Mouse (Mus musculus) liver, embryonic 14 days (tissue): ENCODE measurements around the gene Commd6. TPM values are rescaled to one million over a fixed set of nuclear protein-coding genes. Genes with fewer than 3 reads are reported as not detected.

Experiments
- polyA plus RNA-seq: library from polyadenylated mRNA; depleted of rRNA; stranded (reverse); fragments of >200 nt; gene quantifications from 2 replicates; pipeline ENCODE4 v1.2.3, GENCODE M21; 2012; rRNA removed

Gene Commd6
- polyA plus RNA-seq: 19.1 and 23.9 TPM in 2 replicates

DNA sequence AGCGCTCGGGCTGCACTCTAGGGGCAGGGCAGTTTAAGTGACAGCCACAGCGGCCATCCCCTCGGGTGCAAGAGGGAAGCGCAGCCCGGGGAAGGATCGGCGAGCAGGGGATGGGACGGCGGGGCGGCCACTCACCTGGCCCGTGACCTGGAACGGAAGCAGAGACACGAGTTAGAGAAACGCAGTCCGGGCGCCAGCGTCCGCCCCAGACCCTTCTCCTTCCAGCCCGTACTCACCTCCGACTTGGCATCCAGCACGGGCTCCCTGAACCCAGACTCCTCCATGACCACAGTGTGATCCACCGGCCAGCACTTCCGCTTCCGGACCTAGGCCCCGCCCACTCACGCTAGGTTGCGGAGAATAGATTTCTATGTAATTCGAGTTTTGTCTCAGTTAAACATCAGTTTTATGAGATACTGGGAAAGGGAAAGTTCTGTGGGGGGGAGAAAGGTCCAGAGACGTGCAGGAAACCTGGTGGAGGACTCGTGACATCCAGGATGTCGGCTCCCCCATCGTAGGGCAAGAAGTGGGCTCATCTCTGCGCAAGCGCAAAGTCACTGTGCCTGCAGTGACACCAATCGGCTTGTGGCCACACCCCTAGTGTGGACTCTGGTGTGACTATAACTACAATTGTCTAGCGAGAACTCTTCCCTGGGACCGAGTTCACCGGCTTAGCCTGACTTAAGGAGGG lies at the start of gene Commd6:
Gene Commd6 (minus strand): TSS at position 534 of the 691 bp plus-strand sequence.

DNA sequence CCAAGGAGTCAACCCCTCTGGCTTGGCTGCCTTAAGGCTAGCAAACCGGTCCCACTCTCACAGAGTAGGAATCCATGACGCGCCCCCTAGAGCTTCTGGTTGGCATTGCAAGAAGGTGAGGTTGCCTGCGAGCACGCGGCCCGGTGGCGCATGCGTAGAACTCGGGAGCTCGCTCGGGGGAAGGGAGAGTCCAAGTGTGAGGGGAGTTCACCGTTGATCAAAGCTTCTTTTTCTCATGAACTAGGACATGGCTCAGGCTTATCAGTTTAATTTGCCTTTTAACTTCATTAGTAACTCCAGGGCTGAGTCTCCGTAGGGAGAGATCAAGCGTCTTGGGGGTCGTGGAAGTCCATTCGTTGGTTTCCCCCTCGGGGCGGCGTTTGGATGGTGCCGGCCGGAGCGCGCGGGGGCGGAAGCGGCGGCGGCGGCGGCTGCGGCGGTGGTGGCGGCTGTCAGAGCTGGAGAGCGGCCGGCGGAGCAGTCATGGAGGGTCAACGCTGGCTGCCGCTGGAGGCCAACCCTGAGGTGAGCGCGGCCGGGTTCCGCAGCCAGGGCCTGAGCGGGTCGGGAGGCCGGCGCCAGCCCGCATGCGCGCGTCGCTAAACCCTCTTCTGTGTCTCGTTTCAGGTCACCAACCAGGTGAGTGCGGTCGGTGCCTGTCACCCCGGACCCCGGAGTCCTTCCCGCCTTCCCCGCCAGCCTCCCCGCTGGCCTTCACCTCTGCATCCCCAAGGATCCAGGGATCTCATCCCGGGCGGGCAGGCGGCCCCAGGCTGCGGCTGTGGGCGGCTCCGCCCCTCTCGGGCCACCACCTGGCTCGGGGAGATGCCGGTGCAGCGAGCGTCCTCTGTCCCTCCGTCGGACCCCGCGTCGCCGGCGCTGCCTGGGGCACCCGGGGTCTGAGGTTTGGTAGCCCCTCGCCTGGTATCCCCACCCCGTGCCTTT lies 13.4 kb upstream of the Commd6 start, which contains the start of gene Uchl3:
Gene Uchl3 (plus strand): TSS at position 387 of the 945 bp plus-strand sequence.

GRCm38 (mm10) chr14:101608519-101609368 lies 31.7 kb downstream of the Commd6 start, which contains the start of gene Tbc1d4:
Tbc1d4 (minus strand) TSS chr14:101609191.

Other genes starting within 250 kb of the Commd6 start
- 0.98 and 1.3 TPM in 2 replicates for gene Tbc1d4, start 31.5 kb downstream of the Commd6 start, polyA plus RNA-seq
- 40.2 and 41.9 TPM in 2 replicates for gene Uchl3, start 13.3 kb upstream of the Commd6 start, polyA plus RNA-seq
- gene Gm9922, start 89.1 kb upstream of the Commd6 start, polyA plus RNA-seq: not detected in 2 replicates
- gene Lmo7, start 89.3 kb upstream of the Commd6 start, polyA plus RNA-seq: 2.0 and 2.7 TPM in 2 replicates